Mouse (Mus musculus): ENCODE data around the gene Prss27.

DNA sequence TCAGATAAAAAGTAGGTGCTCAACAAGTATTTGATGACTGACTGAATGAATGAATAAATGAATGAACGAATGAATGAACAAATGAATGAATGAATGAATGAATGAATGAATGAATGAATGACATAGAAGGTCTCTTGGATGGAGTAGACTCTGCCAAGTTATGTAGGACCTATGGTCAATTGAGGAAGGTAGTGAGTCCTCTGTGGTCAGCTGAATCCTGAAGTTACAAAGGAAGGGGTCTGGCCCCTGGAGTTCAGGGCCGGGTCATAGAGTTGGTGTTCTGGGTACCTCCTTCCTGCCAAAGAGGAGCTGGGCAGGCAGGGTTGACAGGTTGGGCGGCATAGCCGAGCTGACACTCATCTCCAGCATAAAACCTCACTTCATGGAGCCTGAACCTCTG lies at the start of gene Prss27:
- TF ChIP-seq CTCF (IDR thresholded peaks at IDR 0.05; ENCODE audit: borderline replicate concordance, extremely low read depth, insufficient read depth, insufficient read length): no peak
- TF ChIP-seq POLR2A (IDR thresholded peaks at IDR 0.05; ENCODE audit: borderline replicate concordance, extremely low read depth, insufficient read depth, insufficient read length, poor library complexity, severe bottlenecking): no peak
